Mouse (Mus musculus) gastrocnemius, adult 18-20 months (tissue): ENCODE results near the gene Myh9. TPM values are rescaled to one million over a fixed set of nuclear protein-coding genes. Genes with fewer than 3 reads are reported as not detected.
"Not testable (repeated sequence)": the region's sequence is repeated elsewhere in the genome, so short reads cannot be mapped to it uniquely, and the experiment has no call there.

Experiments used
- DNase-seq: peaks from one replicate; pipeline ENCODE4 v3.0.0; 2021; ENCODE audit warnings: low spot score
- total RNA-seq, 2 experiments: library from RNA; stranded (reverse); gene quantifications; 2 replicates each; pipeline ENCODE4 v1.2.3; 2021

Myh9 gene
- total RNA-seq, 2 experiments from 2014 or later: 42.8 to 63.0 TPM

DNA sequence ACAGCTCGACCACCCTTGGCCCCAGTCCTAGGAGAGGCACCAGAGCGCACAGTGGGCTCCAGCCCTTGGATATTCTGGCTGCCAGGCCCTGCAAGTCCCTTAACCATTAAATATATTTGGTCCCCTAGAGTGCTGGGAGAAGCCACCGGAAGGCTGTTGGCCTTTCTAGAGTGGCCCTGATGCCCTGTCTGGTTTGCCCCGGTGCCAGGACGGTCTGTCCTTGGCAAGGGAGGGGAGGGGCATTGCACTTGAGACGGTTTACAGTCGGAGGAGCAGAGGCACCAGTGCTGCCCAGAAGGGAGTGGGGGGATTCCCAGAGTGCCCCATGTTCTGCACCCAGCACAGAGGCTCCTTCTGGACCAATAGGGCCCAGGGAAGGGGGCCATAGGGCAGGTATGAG, 80.9 kb downstream of the Myh9 start:
- no peak for DNase-seq

DNA sequence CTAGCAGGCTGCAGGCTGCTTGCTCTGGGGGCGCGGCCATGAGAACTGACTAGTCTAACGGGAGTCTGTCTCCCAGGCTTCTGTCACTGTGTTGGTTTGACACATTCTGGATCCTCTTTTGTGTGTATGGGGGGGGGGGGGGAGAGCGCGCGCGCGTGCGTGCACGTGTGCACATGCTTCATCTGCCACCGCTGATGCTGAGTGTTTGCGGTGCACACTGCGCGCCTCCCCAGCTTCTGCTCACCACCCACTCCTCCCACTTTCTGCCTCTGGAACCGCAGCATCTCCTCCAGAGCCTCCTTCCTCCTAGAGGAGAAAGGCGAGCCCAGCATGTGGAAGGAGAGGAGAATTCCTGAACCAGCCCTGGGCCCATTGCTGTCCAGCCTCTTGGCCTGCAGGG, 81.9 kb downstream of the Myh9 start:
- no peak for DNase-seq

DNA sequence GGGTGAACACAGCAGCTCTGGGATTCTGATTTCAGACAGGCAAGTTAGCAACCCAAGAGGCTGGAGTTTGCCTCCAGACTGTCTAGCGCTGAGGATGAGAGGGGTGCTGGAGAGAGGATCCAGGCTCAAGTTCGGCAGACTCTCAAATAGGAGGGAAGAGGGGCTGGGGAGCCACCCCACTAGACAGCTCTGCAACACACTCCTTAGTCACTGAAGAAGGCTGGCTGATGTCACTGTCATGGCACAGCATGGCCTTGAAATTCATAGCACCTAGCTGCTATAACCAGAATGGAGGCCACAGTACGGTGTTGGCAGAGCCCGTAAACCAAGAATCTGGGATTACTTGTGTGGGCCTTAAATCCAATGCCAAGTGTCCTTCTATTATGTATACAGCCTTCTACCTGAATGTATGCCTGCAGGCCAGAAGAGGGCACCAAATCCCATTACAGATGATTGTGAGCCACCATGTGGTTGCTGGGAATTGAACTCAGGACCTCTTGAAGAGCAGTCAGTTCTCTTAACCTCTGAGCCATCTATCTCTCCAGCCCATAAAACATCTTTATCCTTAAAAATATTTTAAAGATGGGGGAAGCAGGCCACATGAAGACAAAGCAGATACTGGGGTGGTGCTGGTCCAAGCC, 84.3 kb downstream of the Myh9 start:
- no peak for DNase-seq

DNA sequence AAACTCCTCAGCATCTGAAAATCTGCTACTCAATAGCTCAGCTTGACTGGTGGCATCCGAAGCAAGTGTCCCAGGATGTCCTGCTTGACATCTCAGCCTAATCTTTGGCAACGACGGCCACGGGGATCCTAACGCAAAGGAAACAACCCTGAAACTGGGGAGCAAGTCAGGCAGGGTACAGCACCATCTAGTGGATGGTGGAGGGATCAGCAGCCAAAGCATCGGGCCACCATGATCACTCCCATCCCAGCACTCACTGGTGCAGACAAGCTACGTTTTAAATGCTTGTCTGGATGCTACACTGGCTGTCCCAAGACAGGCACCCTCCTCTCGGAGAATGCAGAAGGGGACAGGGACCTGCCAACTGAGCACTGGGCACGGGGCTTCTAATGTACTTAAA, 85.1 kb downstream of the Myh9 start, which contains the start of gene Apol8:
Gene Apol8 (minus strand): TSS at position 156 of the 400 bp plus-strand sequence.
- peak; percentile 47 for DNase-seq

DNA sequence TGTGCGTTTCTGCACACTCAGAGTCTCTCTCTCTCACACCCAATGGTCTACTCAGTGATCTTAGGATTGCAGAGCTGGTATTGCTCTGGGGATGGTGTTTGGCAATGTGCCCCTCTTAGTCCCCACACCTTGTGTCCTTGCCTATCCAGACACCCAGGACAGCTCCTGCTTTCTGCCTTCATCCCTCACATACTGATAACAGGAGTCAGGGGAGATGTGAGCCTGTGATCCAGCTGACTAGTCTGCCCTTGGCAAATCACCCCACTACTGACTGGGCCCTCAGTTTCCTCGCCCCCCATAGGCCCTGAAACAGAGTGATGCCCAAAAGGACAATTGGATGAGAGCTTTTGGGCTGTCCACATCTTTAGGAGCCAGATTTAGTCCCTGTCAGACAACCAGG, 85.9 kb downstream of the Myh9 start:
- DNase-seq: no peak

DNA sequence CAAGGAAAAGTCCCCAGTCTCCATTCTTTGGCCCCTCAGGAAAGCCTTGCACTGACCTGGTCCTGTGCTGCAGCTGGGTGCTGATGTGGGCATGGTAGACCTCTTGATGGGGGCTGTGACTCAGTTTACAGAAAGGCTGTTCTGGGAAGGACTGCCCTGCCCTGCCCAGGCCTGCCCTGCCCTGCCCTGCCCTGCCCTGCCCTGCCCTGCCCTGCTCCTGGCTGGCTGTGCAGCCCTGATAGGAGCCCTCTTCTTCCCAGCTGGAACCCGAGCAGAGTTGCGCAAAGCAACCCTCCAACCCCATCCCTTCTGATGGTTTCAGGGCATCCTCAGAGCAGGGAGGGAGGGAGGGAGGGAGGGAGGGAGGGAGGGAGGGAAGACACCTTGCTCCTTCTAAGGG, 86.8 kb downstream of the Myh9 start:
- DNase-seq: no peak

DNA sequence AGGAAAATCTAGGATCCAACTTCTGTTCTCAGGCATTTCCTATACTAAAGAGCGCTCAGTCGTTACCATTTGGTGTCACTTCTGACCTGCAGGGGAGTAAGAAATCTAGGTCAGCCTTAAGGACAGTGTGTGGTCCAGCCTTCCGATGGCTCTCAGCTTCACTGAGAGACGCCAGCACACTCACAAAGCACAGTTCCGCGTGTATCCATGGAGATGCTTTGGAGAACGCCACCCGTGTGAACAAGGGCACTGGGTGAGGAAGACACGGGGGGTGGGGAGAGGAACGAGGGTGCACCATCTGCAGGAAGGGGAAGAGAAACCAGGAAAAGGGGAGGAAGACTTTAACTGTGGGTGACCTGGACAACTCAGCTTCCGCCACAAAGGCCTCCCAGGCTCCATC, 89.5 kb downstream of the Myh9 start:
- no peak for DNase-seq

DNA sequence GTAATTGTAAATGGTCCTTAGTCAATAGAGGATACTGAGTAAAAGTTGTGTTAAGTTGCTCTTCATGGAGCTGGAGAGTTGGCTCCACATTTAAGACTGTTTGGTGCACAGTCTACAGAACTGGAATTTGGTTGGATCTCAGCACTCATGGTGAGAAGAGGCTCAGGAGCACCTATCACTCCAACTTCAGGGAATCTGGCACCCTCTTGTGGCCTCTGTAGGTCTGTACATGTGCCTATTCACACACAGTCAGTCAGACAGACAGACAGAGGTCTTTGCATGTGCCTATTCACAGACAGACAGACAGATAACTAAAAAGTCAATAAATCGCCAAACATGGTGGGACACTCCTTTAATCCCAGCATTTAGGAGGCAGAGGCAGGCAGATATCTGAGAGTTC, 91.5 kb downstream of the Myh9 start:
- DNase-seq: peak; percentile 30

DNA sequence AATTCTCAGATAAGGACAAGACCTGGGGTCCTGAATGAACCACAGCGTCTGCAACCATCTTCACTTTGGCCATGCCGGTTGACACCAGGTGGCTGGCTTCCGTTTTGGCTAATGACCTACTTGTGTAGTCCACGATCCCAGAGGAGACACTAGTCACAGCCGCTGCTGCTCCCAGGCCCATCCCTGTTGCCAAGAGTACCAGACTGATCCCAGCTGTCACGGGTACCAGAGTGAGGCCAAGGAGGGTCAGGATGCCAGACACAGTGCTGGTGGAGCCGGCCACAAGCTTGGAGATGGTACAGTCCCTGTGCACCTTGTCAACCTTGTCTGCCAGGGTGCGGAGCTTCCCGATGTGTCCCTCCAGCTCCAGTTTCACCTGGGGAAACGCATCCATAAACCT, 92.3 kb downstream of the Myh9 start:
- DNase-seq: no peak

DNA sequence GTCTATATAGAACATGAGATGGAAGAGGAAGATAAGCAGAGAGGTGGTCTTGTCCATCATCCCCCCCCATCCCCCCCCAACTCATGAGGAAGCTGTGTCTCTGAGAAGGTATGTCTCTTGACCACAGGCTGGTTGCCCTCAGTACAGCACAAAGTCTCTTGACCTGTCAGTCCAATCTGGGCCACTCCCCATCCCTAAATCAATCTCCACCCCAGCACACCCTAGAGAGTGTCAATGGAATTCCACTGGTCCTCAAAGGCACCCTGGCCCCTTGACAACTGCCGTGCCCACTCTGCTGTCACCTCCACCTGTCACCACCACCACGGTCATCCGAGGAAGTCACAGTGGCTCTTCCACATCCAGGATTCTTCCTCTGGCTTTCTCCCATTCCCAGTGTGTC, 93.6 kb downstream of the Myh9 start:
- no peak for DNase-seq

DNA sequence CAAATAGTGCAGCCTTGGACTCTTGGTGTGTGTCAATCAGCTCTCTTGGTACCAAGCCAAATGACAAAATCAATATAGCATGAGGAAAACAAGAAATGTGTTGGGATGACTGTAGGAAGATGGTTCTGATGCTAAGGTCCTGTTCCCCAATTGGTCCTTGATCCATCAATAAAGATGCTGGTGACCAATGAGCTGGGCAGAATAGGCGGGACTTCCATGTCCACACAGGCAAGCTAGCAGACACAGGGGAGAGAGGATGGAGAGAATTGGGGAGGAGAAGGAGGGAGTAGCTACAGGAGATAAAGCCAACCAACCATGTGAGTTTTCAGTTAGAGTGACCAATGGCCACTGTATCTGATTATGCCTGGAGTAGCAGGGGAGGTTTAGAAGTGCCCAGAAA, 95.6 kb downstream of the Myh9 start:
- DNase-seq: no peak

DNA sequence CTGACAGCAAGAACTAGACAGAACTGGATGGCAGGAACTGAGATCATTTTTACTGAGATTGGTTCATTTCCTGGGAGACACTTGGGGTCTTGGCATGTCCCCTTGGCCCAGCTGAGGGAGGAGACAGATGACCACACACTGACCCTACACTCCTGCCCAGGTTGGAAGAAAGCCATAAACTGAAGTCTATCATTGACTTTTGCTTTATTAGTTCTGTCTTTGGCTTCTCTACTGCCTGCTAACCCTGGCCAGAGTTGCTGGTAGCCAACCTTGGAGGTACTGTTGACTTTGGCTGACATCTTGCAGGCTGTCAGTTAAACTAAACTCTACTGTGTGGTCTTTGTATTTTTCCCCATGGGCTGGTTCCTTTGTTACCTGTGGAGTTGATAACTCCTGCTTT, 96.9 kb downstream of the Myh9 start:
- no peak for DNase-seq

DNA sequence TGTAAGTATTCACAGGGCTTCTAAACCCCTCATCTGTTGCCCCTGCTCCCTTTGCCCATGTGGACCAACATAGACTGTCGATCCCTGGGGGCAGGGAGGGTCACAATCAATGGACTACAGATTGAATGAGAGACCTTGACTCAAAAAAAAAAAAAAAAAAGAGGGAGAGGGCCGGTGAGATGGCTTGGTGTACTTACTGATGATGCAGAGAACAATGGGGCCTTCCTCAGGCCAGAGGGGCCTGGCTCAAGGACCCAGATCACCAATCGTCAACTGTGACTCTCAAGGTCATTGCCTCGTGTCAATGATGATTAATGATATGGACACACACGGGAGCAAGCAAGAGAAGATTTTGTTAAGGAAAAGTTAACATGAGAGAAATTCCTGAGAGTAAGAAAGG, 97.3 kb downstream of the Myh9 start:
- DNase-seq: no peak

DNA sequence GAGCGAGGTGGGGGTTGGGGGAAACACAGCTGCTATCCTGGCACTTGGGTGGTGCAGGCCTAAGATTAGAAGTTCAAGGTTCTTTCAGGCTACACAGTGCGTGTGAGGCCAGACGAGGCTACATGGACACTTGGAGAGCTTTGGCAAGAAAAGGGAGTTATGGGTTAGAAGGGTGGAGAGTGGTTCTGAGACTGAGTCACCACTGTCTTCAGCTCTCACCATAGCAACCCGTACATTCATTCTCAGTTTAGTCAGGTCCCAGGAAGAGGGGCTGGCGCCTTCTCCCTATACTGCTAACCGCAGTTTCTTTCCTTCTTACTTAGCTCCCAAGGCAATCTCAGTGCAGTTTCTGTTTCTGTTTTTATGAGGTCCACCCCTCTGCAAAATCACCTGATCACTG, 100.4 kb downstream of the Myh9 start:
- DNase-seq: not testable (repeated sequence)

DNA sequence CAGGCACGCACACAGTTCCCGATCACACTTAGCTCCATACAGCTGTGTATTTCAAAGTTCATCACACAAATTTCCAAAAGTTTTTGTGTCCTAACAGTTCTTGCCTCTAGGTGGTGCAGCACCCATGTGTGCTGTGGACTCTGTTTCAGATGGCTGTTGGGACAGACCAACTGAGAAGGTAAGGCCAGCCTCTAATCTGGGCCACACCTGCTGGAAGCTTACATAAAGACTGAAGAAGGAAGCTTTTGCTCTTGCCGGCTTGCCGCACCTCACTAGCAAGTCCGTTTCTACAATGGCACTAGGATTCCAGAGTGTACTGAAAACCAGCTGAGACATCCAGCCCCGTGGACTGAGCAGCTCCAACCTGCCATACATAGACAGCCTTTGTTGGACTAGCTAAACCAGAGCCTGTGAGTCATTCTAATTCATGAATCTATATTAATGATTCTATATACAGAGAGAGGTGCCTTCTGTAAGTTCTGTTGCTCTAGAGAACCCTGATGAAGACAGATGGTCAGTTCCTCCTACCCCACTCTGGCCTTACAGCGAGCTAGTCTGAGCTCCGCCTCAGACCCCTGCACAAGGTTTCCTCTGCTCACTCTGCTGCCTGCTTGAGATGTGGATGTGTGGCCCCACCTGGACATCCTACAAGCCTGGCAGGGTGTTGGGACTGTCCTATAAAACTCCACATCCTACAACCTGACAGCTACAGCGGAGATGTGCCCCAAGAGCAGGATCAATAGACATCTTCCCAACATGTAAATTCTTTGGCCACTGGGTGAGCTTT, 101.3 kb downstream of the Myh9 start:
- DNase-seq: no peak

DNA sequence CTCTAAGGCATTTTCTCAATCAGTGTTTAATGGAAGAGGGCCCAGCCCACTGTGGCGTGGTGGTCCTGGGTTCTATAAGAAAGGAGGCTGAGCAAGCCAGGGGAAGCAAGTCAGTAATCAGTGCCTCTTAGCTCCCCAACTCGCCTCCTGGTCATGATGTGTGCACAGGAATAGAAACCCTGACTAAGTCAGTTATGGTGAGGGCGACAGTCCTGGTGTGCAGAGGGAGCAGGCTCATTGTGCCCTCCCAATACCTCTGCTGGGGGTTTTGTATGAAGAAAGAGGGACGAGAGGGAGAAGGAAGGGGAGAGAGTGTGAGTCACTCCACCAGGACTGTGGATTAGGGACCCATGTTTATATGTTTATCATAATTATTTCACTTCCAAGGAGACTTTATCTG, 108.1 kb downstream of the Myh9 start:
- DNase-seq: not testable (repeated sequence)

DNA sequence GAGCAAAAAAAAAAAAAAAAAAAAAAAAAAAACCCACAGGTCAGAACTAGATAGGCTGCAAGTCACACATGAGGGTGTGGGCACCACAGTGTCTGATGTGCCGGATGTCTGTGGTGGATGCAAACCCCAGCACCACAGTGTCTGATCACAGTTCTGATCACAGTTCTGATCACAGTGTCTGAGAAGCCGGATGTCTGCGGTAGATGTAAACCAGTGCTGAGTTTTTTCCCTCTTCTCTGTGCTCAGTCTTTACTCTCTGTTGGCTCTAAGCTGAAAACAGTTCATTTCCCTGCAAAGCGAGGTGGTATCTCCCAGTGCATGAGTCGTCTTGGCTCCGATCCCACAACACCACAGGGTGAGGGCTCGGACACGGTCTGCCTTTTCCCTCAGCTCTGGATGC, 108.6 kb downstream of the Myh9 start:
- DNase-seq: not testable (repeated sequence)

DNA sequence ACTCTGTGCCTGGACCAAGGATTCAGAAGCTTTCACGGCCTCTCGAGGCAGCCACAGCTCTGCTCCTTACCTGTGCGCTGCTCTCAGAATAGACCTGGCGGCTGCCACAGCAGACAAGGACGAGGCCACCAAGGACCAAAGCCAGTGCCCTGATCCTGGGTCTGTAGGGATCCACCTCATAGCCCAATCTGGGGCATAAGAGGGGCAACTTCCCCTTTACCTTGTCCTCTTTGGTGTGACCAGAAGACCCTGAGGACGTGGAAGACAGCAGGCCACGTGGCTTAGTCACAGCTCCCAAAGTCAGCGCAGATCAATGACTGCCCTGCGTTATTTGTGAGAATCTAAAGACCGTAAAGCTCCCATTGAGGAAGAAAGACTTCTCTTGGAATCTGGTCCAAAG, 109.1 kb downstream of the Myh9 start:
- not testable (repeated sequence) for DNase-seq

DNA sequence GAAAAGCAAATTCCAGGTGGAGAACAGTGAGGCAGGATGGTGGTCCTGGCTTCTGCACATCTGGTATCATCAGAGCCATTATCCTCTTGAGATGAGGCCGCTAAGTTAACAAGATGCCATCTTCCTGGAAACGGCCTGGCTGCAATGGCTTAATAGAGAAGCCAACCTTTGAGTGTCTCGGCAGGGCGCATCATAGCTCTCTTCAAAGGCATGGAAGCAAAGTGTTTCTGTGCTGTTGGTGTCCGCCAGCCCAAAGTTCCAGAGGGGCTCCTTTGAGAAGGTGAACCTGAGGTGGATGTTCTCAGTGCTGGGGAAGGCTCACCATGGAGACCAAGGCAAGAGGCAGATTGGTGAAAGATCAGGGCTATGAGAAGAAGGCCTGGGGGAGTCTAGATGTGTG, 110.4 kb downstream of the Myh9 start:
- no peak for DNase-seq

DNA sequence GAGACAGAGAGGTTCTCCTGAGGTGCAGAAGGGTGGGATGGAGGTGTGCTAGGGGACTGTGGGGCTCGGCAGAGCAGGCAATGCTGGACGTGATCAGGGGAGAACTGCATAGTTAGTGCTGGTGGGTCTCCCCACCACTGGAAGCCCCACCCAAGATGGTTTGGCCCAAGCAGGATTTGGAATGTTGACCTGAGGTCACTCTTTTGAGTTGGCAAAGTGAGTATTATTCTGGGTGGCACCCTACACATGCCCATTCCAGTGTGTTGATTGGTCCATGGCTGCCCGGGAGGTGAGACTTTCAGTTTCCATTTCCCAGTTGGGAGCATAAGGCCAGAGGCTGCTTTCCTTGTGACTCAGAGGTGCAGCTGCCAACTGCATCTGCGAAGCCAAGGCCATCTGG, 113.2 kb downstream of the Myh9 start, which contains the start of gene Apol9b:
Gene Apol9b (plus strand): TSS at position 301 of the 400 bp plus-strand sequence.
- DNase-seq: not testable (repeated sequence)

DNA sequence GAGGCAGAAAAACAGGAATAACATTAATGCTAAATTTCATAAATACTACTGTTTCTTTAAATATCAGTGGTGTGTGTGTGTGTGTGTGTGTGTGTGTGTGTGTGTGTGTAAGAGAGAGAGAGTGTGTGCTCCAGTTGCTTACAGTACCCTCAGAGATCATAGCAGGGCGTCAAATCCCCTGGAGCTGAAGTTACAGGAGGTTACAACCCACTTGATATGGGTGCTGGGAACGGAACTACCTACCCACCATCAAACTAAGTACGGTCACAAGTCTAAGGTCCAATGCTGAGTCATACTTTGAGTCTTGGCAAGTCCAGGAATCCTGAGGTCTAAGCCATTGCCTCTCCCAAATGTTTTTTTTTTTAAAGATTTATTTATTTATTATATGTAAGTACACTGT, 114.2 kb downstream of the Myh9 start:
- DNase-seq: not testable (repeated sequence)

DNA sequence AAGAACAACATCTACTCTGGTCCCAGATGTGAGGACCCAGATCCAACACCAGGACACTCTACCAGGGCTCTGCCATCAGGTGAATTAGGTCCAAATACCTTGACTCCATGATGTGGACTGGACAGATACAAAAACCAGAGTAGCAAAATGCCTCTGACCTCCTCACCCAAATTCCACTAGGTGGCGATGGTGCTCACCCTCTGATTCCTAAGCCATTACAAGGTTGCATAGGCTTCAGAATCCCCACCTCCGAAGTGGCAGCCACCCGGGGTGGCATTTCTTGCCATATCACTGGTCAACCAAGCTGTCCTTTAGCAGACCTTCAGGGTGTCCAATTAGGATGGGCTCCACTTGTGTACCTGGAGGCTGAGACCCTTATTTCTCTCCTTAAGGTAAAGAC, 114.8 kb downstream of the Myh9 start:
- DNase-seq: not testable (repeated sequence)

DNA sequence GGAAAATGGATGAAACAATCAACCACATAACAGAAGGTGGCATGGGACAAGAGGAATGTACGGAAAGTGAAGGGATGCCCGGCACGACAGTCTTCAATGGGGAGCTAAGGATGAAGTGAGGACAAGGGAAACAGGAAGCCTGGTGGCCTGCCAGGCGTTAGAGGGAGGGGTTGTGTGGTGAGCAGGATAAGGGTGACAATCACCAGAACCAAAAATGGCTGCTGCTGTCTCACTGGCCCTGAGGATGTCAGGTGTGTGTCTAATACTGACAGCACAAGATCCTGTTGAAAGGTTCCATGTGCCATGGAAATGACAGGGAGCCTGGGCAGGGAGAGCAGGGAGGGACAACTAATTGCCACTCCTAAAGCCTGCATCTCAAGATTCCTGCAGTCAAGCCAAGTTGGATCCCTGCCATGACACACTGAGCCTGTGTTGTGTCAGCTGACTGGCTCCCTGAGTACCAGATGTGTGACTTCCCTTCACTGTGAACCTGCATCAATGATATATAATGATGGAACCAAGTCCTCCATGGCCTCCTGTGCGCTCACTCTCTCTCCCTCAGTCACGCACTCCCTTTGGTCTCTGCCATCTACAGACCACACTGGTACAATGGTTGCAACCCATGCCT, 116.5 kb downstream of the Myh9 start:
- DNase-seq: not testable (repeated sequence)
